Mouse (Mus musculus) liver, embryonic 11.5 days (tissue): ENCODE data around the gene Jazf1. TPM values are rescaled to one million over a fixed set of nuclear protein-coding genes. Genes with fewer than 3 reads are reported as not detected.

Source experiments
- ATAC-seq: fragments of 200-750 bp; cut with Nextera tagmentation; replicated peaks from 2 replicates; pipeline ENCODE4 v1.8.0; 2017; ENCODE audit warnings: moderate number of reproducible peaks, mild to moderate bottlenecking, moderate TSS enrichment, moderate library complexity; ENCODE audit not compliant: low FRiP score
- DNase-seq: peaks from one replicate; pipeline ENCODE4 v3.0.0-alpha.2; 2017; ENCODE audit warnings: low spot score
- H3K27ac ChIP-seq: fragments of 300-500 bp; sonication (generic); 2 replicates; pipeline ENCODE4 v1.5.1; 2014; ENCODE audit warnings: mild to moderate bottlenecking, low read depth, low read length, control low read depth
- H3K27me3 ChIP-seq: fragments of 300-500 bp; sonication (generic); replicated peaks from 2 replicates; pipeline ENCODE4 v1.6.1; 2014; ENCODE audit warnings: low read length, mixed read lengths; ENCODE audit not compliant: control insufficient read depth, insufficient read depth
- H3K36me3 ChIP-seq: fragments of 300-500 bp; sonication (generic); 2 replicates; pipeline ENCODE4 v1.6.1; 2014; ENCODE audit warnings: mild to moderate bottlenecking, low read length, moderate library complexity, mixed read lengths; ENCODE audit not compliant: control insufficient read depth, insufficient read depth
- H3K4me1 ChIP-seq: fragments of 300-500 bp; sonication (generic); replicated peaks from 2 replicates; pipeline ENCODE4 v1.6.1; 2014; ENCODE audit warnings: low read length, mixed read lengths; ENCODE audit not compliant: control insufficient read depth, insufficient read depth
- H3K4me2 ChIP-seq: fragments of 300-500 bp; sonication (generic); 2 replicates; pipeline ENCODE4 v1.6.1; 2014; ENCODE audit warnings: mild to moderate bottlenecking, control low read depth, moderate library complexity
- H3K4me3 ChIP-seq: fragments of 300-500 bp; sonication (generic); 2 replicates; pipeline ENCODE4 v1.5.1; 2014; ENCODE audit warnings: low read depth, low read length, control low read depth
- H3K9ac ChIP-seq: fragments of 300-500 bp; sonication (generic); 2 replicates; pipeline ENCODE4 v1.6.1; 2014; ENCODE audit warnings: low read depth, low read length, control low read depth
- H3K9me3 ChIP-seq: fragments of 300-500 bp; sonication (generic); 2 replicates; pipeline ENCODE4 v1.6.1; 2016; ENCODE audit warnings: low read length, inconsistent platforms, mixed read lengths; ENCODE audit not compliant: control insufficient read depth
- WGBS: fragments of 180-500 bp; shearing (Covaris S2); extraction: QIAGEN DNeasy Blood & Tissue Kit; methylation state at CpG from one replicate; pipeline ENCODE4 v1.1.7; 2014; 5-methylcytosine and 5-hydroxymethylcytosine counted together
- polyA plus RNA-seq: library from polyadenylated mRNA; unstranded; fragments of >200 nt; fragmentation: Nextera tagmentation; extraction: Ambion mirVana; gene quantifications from 2 replicates; pipeline ENCODE4 v1.2.1, GENCODE M21; 2014

The Jazf1 gene
- polyA plus RNA-seq, 1 experiment from 2014 or later: 1.9 TPM

GRCm38 (mm10) chr6:52848199-52848598 is 220.2 kb downstream of the Jazf1 start:
- Histone ChIP-seq H3K4me2 (no peak overlapping the region), H3K27me3 (no peaks in the 10 kb centered on the region), H3K4me1 (no peaks in the 10 kb centered on the region), H3K36me3 (no peaks in the 10 kb centered on the region), H3K9me3 (no peaks in the 10 kb centered on the region), H3K4me3 (no peak overlapping the region), H3K9ac (no peak overlapping the region), H3K27ac (no peak overlapping the region)
- DNase-seq: no peak
- ATAC-seq: no peak
- 70% methylated on average over 6 of the region's 6 CpGs for WGBS

GRCm38 (mm10) chr6:52846314-52846713 is 222.1 kb downstream of the Jazf1 start:
- Histone ChIP-seq H3K4me2 (no peak overlapping the region), H3K27me3 (no peaks in the 10 kb centered on the region), H3K9ac (no peak overlapping the region), H3K27ac (no peak overlapping the region), H3K4me3 (no peak overlapping the region), H3K36me3 (no peaks in the 10 kb centered on the region), H3K4me1 (no peaks in the 10 kb centered on the region), H3K9me3 (no peaks in the 10 kb centered on the region)
- no peak for ATAC-seq
- 78% methylated on average over 2 of the region's 2 CpGs for WGBS
- no peak for DNase-seq

GRCm38 (mm10) chr6:52844741-52845140 is 223.7 kb downstream of the Jazf1 start:
- H3K9me3 ChIP-seq: no peaks in the 10 kb centered on the region
- H3K9ac ChIP-seq: no peak overlapping the region
- no peaks in the 10 kb centered on the region for H3K4me1 ChIP-seq
- no peak overlapping the region for H3K4me3 ChIP-seq
- H3K27me3 ChIP-seq: no peaks in the 10 kb centered on the region
- DNase-seq (no peak), ATAC-seq (no peak)
- H3K36me3 ChIP-seq: no peaks in the 10 kb centered on the region
- H3K27ac ChIP-seq: no peak overlapping the region
- 67% methylated on average over 3 of the region's 3 CpGs for WGBS
- H3K4me2 ChIP-seq: no peak overlapping the region

- ATAC-seq: no peak
These were observed 225.4 kb downstream of the Jazf1 start for GRCm38 (mm10) chr6:52843027-52843426.

GRCm38 (mm10) chr6:52842598-52842997 is 225.8 kb downstream of the Jazf1 start:
- Histone ChIP-seq H3K36me3 (no peaks in the 10 kb centered on the region), H3K4me1 (no peaks in the 10 kb centered on the region), H3K27me3 (no peaks in the 10 kb centered on the region), H3K4me2 (no peak overlapping the region), H3K27ac (no peak overlapping the region), H3K9me3 (no peaks in the 10 kb centered on the region), H3K4me3 (no peak overlapping the region), H3K9ac (no peak overlapping the region)
- WGBS: 59% methylated on average over 6 of the region's 6 CpGs
- no peak for DNase-seq
- ATAC-seq: no peak

More at GRCm38 (mm10) chr6:52843027-52843426, 225.4 kb downstream of the Jazf1 start:
- WGBS: 52% methylated on average over 4 of the region's 4 CpGs
- no peak overlapping the region for H3K27ac ChIP-seq
- H3K4me1 ChIP-seq: no peaks in the 10 kb centered on the region
- no peaks in the 10 kb centered on the region for H3K9me3 ChIP-seq
- no peak overlapping the region for H3K9ac ChIP-seq
- H3K4me2 ChIP-seq: no peak overlapping the region
- no peaks in the 10 kb centered on the region for H3K36me3 ChIP-seq
- no peak for DNase-seq
- no peaks in the 10 kb centered on the region for H3K27me3 ChIP-seq
- no peak overlapping the region for H3K4me3 ChIP-seq

GRCm38 (mm10) chr6:52841611-52842010 is 226.8 kb downstream of the Jazf1 start:
- H3K4me2 ChIP-seq: no peak overlapping the region
- no peaks in the 10 kb centered on the region for H3K4me1 ChIP-seq
- DNase-seq (no peak), ATAC-seq (no peak)
- 73% methylated on average over 2 of the region's 2 CpGs for WGBS
- no peaks in the 10 kb centered on the region for H3K27me3 ChIP-seq
- H3K9me3 ChIP-seq: no peaks in the 10 kb centered on the region
- H3K36me3 ChIP-seq: no peaks in the 10 kb centered on the region
- H3K9ac ChIP-seq: no peak overlapping the region
- H3K4me3 ChIP-seq: no peak overlapping the region
- H3K27ac ChIP-seq: no peak overlapping the region

- no peak overlapping the region for H3K27ac ChIP-seq
These were observed 227.8 kb downstream of the Jazf1 start for GRCm38 (mm10) chr6:52840589-52841044.

GRCm38 (mm10) chr6:52838691-52839090 is 229.7 kb downstream of the Jazf1 start:
- Histone ChIP-seq H3K27ac (no peak overlapping the region), H3K36me3 (no peaks in the 10 kb centered on the region), H3K4me3 (no peak overlapping the region), H3K9me3 (no peaks in the 10 kb centered on the region), H3K9ac (no peak overlapping the region), H3K4me2 (no peak overlapping the region; the same call in 1 of the 2 replicates), H3K27me3 (no peaks in the 10 kb centered on the region; the same call in 1 of the 2 replicates), H3K4me1 (no peaks in the 10 kb centered on the region)
- no peak for ATAC-seq
- 9% methylated on average over 8 of the region's 8 CpGs for WGBS
- DNase-seq: peak; percentile 51

More at GRCm38 (mm10) chr6:52840589-52841044, 227.8 kb downstream of the Jazf1 start:
- ATAC-seq (no peak), DNase-seq (no peak)
- Histone ChIP-seq H3K4me3 (no peak overlapping the region), H3K27me3 (no peaks in the 10 kb centered on the region; the same call in 1 of the 2 replicates), H3K9ac (no peak overlapping the region), H3K4me2 (no peak overlapping the region), H3K36me3 (no peaks in the 10 kb centered on the region), H3K4me1 (no peaks in the 10 kb centered on the region), H3K9me3 (no peaks in the 10 kb centered on the region)
- WGBS: 38% methylated on average over 9 of the region's 9 CpGs

- no peaks in the 10 kb centered on the region for H3K9me3 ChIP-seq
- no peaks in the 10 kb centered on the region; the same call in 1 of the 2 replicates for H3K27me3 ChIP-seq
- H3K4me1 ChIP-seq: no peaks in the 10 kb centered on the region
- ATAC-seq (no peak), DNase-seq (no peak)
- H3K9ac ChIP-seq: no peak overlapping the region
- no peaks in the 10 kb centered on the region for H3K36me3 ChIP-seq
- no peak overlapping the region for H3K27ac ChIP-seq
- no peak overlapping the region for H3K4me2 ChIP-seq
- no peak overlapping the region for H3K4me3 ChIP-seq
- 72% methylated on average over 4 of the region's 4 CpGs for WGBS
These were observed 230.6 kb downstream of the Jazf1 start for GRCm38 (mm10) chr6:52837792-52838191.
